Mouse (Mus musculus) lung, embryonic 16.5 days (tissue): ENCODE results near the gene Btbd1. TPM values are rescaled to one million over a fixed set of nuclear protein-coding genes. Genes with fewer than 3 reads are reported as not detected.

Source experiments
- ATAC-seq: fragments of 200-750 bp; cut with Nextera tagmentation; 2 replicates; pipeline ENCODE4 v1.8.0; 2017; ENCODE audit warnings: low read depth, mild to moderate bottlenecking, moderate library complexity
- H3K27ac ChIP-seq: fragments of 300-500 bp; sonication (generic); 2 replicates; pipeline ENCODE4 v1.5.1; 2014; ENCODE audit warnings: mild to moderate bottlenecking, control low read depth, low read length
- H3K27me3 ChIP-seq: fragments of 300-500 bp; sonication (generic); 2 replicates; pipeline ENCODE4 v1.6.1; 2014; ENCODE audit warnings: low read depth, low read length, mixed read lengths; ENCODE audit not compliant: control insufficient read depth, insufficient read depth
- H3K36me3 ChIP-seq: fragments of 300-500 bp; sonication (generic); 2 replicates; pipeline ENCODE4 v1.6.1; 2014; ENCODE audit warnings: low read length; ENCODE audit not compliant: control insufficient read depth, insufficient read depth
- H3K4me1 ChIP-seq: fragments of 300-500 bp; sonication (generic); replicated peaks from 2 replicates; pipeline ENCODE4 v1.6.1; 2014; ENCODE audit warnings: low read length, mixed read lengths; ENCODE audit not compliant: control insufficient read depth, insufficient read depth
- H3K4me2 ChIP-seq: fragments of 300-500 bp; sonication (generic); 2 replicates; pipeline ENCODE4 v1.6.1; 2014; ENCODE audit warnings: low read depth, low read length, control low read depth
- H3K4me3 ChIP-seq: fragments of 300-500 bp; sonication (generic); 2 replicates; pipeline ENCODE4 v1.5.1; 2014; ENCODE audit warnings: mild to moderate bottlenecking, low read length, control low read depth
- H3K9ac ChIP-seq: fragments of 300-500 bp; sonication (generic); 2 replicates; pipeline ENCODE4 v1.6.1; 2014; ENCODE audit warnings: low read length, control low read depth
- H3K9me3 ChIP-seq: fragments of 300-500 bp; sonication (generic); 2 replicates; pipeline ENCODE4 v1.6.1; 2016; ENCODE audit warnings: low read length; ENCODE audit not compliant: control insufficient read depth
- WGBS: fragments of 180-500 bp; shearing (Covaris S2); extraction: QIAGEN DNeasy Blood & Tissue Kit; methylation state at CpG from one replicate; pipeline ENCODE4 v1.1.7; 2014; 5-methylcytosine and 5-hydroxymethylcytosine counted together
- polyA plus RNA-seq: library from polyadenylated mRNA; unstranded; fragments of >200 nt; fragmentation: Nextera tagmentation; extraction: Ambion mirVana; gene quantifications from 2 replicates; pipeline ENCODE4 v1.2.1, GENCODE M21; 2015

The Btbd1 gene
- polyA plus RNA-seq, 1 experiment from 2014 or later, result 50.0 TPM

GRCm38 (mm10) chr7:81862587-81863583 is 33.7 kb upstream of the Btbd1 start:
- Histone ChIP-seq H3K4me1 (peaks cover 2% of the 10 kb centered on the region; the same call in 1 of the 2 replicates), H3K36me3 (no peaks in the 10 kb centered on the region), H3K27me3 (peaks cover 16% of the 10 kb centered on the region), H3K27ac (peak overlapping the region; percentile 74), H3K9me3 (no peaks in the 10 kb centered on the region), H3K4me3 (no peak overlapping the region), H3K9ac (no peak overlapping the region), H3K4me2 (peak overlapping the region; percentile 19; the same call in 1 of the 2 replicates)
- peak; percentile 24 for ATAC-seq
- 58% methylated on average over 23 of the region's 24 CpGs for WGBS

GRCm38 (mm10) chr7:81861921-81862320 is 32.7 kb upstream of the Btbd1 start:
- H3K27ac ChIP-seq, result no peak overlapping the region
- H3K4me1 ChIP-seq, result peaks cover 2% of the 10 kb centered on the region; the same call in 1 of the 2 replicates
- no peak for ATAC-seq
- H3K4me2 ChIP-seq, result no peak overlapping the region
- no peak overlapping the region for H3K9ac ChIP-seq
- H3K4me3 ChIP-seq, result no peak overlapping the region
- no peaks in the 10 kb centered on the region for H3K36me3 ChIP-seq
- no peaks in the 10 kb centered on the region for H3K9me3 ChIP-seq
- WGBS, result 59% methylated on average over 4 of the region's 4 CpGs
- peaks cover 24% of the 10 kb centered on the region for H3K27me3 ChIP-seq

DNA sequence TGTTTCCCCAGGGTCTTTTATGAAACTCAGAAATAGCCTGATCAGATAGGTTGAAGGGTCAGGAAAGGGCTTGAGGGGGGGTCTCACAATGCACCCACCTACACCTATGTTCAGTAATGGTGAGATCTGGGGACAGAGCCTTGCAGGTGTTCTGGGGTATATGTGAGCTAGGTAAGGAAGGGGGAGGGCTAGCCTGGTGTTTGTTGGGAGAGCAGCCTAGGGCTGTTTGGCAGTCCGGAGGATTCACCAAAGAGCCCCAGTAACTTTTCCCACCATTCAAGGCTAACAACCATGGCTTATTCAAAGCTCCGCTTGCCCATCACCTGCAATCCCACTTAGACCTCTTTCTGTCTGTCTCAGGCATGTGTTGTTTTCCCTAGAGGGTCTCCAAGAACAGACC is 32.2 kb upstream of the Btbd1 start:
- no peak overlapping the region for H3K4me3 ChIP-seq
- peaks cover 25% of the 10 kb centered on the region for H3K27me3 ChIP-seq
- 83% methylated on average over 2 of the region's 2 CpGs for WGBS
- ATAC-seq, result no peak
- H3K27ac ChIP-seq, result no peak overlapping the region
- H3K9ac ChIP-seq, result no peak overlapping the region
- H3K4me1 ChIP-seq, result peaks cover 2% of the 10 kb centered on the region; the same call in 1 of the 2 replicates
- H3K36me3 ChIP-seq, result no peaks in the 10 kb centered on the region
- H3K4me2 ChIP-seq, result no peak overlapping the region
- no peaks in the 10 kb centered on the region for H3K9me3 ChIP-seq

DNA sequence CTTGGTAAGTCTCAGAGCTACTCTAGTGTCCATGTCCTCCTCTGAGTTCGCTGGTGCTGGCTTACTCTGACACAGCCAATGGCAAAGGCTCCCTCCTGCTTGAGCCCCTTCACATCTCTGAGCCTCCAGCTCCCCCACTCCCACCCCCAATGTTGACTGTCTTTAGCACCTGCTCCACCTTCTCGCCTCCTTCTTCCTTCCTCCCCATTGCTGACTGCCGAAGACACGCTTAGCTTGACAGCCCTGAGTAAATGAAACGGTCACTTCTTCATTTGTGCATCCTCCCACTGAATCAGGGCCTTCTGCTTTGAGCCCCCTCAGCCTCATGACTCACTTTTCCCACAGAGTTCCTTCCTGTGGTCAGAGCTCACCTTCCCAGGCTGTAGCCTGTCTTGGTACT is 31.8 kb upstream of the Btbd1 start:
- ATAC-seq, result no peak
- peaks cover 2% of the 10 kb centered on the region; the same call in 1 of the 2 replicates for H3K4me1 ChIP-seq
- H3K9me3 ChIP-seq, result no peaks in the 10 kb centered on the region
- 38% methylated on average over 5 of the region's 5 CpGs for WGBS
- no peak overlapping the region for H3K9ac ChIP-seq
- peaks cover 25% of the 10 kb centered on the region for H3K27me3 ChIP-seq
- H3K4me2 ChIP-seq, result peak overlapping the region; percentile 76; the same call in 1 of the 2 replicates
- no peak overlapping the region for H3K4me3 ChIP-seq
- H3K27ac ChIP-seq, result no peak overlapping the region
- no peaks in the 10 kb centered on the region for H3K36me3 ChIP-seq

- H3K4me3 ChIP-seq, result peak overlapping the region; percentile 59
- H3K4me2 ChIP-seq, result peak overlapping the region; percentile 76
- peak overlapping the region; percentile 66 for H3K27ac ChIP-seq
- 32% methylated on average over 11 of the region's 11 CpGs for WGBS
- no peaks in the 10 kb centered on the region for H3K9me3 ChIP-seq
- peak overlapping the region; percentile 31; the same call in 1 of the 2 replicates for H3K9ac ChIP-seq
- peaks cover 2% of the 10 kb centered on the region; the same call in 1 of the 2 replicates for H3K4me1 ChIP-seq
- peak; percentile 58 for ATAC-seq
- peaks cover 25% of the 10 kb centered on the region for H3K27me3 ChIP-seq
- no peaks in the 10 kb centered on the region for H3K36me3 ChIP-seq
Measured at GRCm38 (mm10) chr7:81860071-81860470, 30.8 kb upstream of the Btbd1 start.

DNA sequence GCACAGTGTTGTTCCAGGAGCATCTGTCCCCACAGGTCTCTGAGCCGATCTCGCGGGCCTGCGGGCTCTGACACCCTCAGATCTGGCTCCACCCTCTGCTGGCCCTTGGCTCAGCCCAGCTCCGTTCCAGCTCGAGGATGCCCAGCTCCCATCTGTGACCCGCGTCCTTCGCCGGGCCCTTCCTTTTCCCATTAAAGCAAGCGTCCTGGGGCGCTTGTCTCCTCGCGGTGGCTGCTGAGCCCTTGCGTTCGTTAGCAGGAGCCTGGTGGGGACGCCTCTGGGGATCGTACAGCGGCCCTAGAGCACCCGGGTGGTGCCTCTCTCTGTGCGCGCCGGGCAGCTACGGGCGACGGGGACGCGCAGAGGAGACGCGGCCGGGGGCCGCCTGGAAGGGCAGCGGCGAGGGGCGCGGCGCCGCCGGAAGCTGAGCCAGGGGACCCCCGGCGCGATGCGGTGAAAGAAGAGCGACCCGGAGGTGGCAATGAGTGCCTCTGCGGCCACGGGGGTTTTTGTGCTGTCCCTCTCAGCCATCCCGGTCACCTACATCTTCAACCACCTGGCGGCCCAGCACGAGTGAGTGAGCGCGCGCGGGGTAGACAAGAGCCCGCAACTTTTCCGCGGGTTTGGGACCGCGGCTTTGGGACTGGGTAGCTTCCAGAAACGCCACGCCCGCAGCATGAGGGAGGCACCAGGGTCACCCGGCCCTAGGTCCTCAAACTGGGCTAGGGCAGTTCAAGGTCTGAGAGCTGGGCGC is 29.9 kb upstream of the Btbd1 start, which contains the start of gene Tm6sf1:
Gene Tm6sf1, plus strand, starts transcription at position 34 of the 754 bp plus-strand sequence.
- peak within 1 kb of the TSS; percentile 76 for H3K4me2 ChIP-seq
- H3K9me3 ChIP-seq, result no peaks in the 10 kb centered on the region
- peak within 1 kb of the TSS; percentile 59 for H3K4me3 ChIP-seq
- ATAC-seq, result peak; percentile 53
- H3K9ac ChIP-seq, result peak within 1 kb of the TSS; percentile 67
- H3K36me3 ChIP-seq, result no peaks in the 10 kb centered on the region
- peaks cover 25% of the 10 kb centered on the region for H3K27me3 ChIP-seq
- H3K27ac ChIP-seq, result peak within 1 kb of the TSS; percentile 55
- H3K4me1 ChIP-seq, result peaks cover 2% of the 10 kb centered on the region; the same call in 1 of the 2 replicates
- WGBS, result under 1% methylated on average over 48 of the region's 64 CpGs

GRCm38 (mm10) chr7:81858236-81858635 is 29.0 kb upstream of the Btbd1 start:
- Histone ChIP-seq H3K9ac (no peak overlapping the region), H3K4me3 (no peak overlapping the region), H3K27ac (no peak overlapping the region), H3K4me2 (peak overlapping the region; percentile 76), H3K9me3 (no peaks in the 10 kb centered on the region), H3K4me1 (peaks cover 2% of the 10 kb centered on the region; the same call in 1 of the 2 replicates), H3K27me3 (peaks cover 25% of the 10 kb centered on the region), H3K36me3 (no peaks in the 10 kb centered on the region)
- WGBS, result 8% methylated on average over 9 of the region's 9 CpGs
- no peak for ATAC-seq

- H3K4me2 ChIP-seq, result no peak overlapping the region
- no peak overlapping the region for H3K9ac ChIP-seq
- ATAC-seq, result no peak
- 66% methylated on average over 4 of the region's 4 CpGs for WGBS
- H3K27ac ChIP-seq, result no peak overlapping the region
- H3K4me1 ChIP-seq, result peaks cover 2% of the 10 kb centered on the region; the same call in 1 of the 2 replicates
- H3K36me3 ChIP-seq, result no peaks in the 10 kb centered on the region
- peaks cover 25% of the 10 kb centered on the region for H3K27me3 ChIP-seq
- H3K4me3 ChIP-seq, result no peak overlapping the region
- no peaks in the 10 kb centered on the region for H3K9me3 ChIP-seq
Measured at GRCm38 (mm10) chr7:81856221-81856620, 27.0 kb upstream of the Btbd1 start.
